Mouse (Mus musculus) liver, embryonic 16.5 days (tissue): ENCODE data around the gene Kri1. TPM values are rescaled to one million over a fixed set of nuclear protein-coding genes. Genes with fewer than 3 reads are reported as not detected.

Source experiments
- ATAC-seq: fragments of 200-750 bp; cut with Nextera tagmentation; 2 replicates; pipeline ENCODE4 v1.8.0; 2017; ENCODE audit warnings: low read depth, mild to moderate bottlenecking, moderate number of reproducible peaks, moderate library complexity
- H3K27ac ChIP-seq: fragments of 300-500 bp; sonication (generic); 2 replicates; pipeline ENCODE4 v1.5.1; 2014; ENCODE audit warnings: mild to moderate bottlenecking, low read length
- H3K27me3 ChIP-seq: fragments of 300-500 bp; sonication (generic); 2 replicates; pipeline ENCODE4 v1.6.1; 2014; ENCODE audit warnings: low read depth, low read length, mixed read lengths; ENCODE audit not compliant: control insufficient read depth, insufficient read depth
- H3K36me3 ChIP-seq: fragments of 300-500 bp; sonication (generic); 2 replicates; pipeline ENCODE4 v1.6.1; 2014; ENCODE audit warnings: mild to moderate bottlenecking; ENCODE audit not compliant: control insufficient read depth, insufficient read depth
- H3K4me1 ChIP-seq: fragments of 300-500 bp; sonication (generic); 2 replicates; pipeline ENCODE4 v1.6.1; 2014; ENCODE audit warnings: low read depth, low read length, mixed read lengths; ENCODE audit not compliant: control insufficient read depth
- H3K4me2 ChIP-seq: fragments of 300-500 bp; sonication (generic); 2 replicates; pipeline ENCODE4 v1.6.1; 2014; ENCODE audit warnings: low read depth, low read length, mixed read lengths
- H3K4me3 ChIP-seq: fragments of 300-500 bp; sonication (generic); 2 replicates; pipeline ENCODE4 v1.5.1; 2014; ENCODE audit warnings: low read depth, mild to moderate bottlenecking, low read length
- H3K9ac ChIP-seq: fragments of 300-500 bp; sonication (generic); 2 replicates; pipeline ENCODE4 v1.6.1; 2014; ENCODE audit warnings: low read depth, low read length
- H3K9me3 ChIP-seq: fragments of 300-500 bp; sonication (generic); replicated peaks from 2 replicates; pipeline ENCODE4 v1.6.1; 2016; ENCODE audit warnings: low read length; ENCODE audit not compliant: control insufficient read depth
- WGBS: fragments of 180-500 bp; shearing (Covaris S2); extraction: QIAGEN DNeasy Blood & Tissue Kit; methylation state at CpG from one replicate; pipeline ENCODE4 v1.1.7; 2014; ENCODE audit not compliant: insufficient replicate concordance; 5-methylcytosine and 5-hydroxymethylcytosine counted together
- polyA plus RNA-seq: library from polyadenylated mRNA; unstranded; fragments of >200 nt; fragmentation: Nextera tagmentation; extraction: Ambion mirVana; gene quantifications from 2 replicates; pipeline ENCODE4 v1.2.1, GENCODE M21; 2015

The Kri1 gene
- polyA plus RNA-seq, 1 experiment from 2014 or later, result 8.1 TPM

DNA sequence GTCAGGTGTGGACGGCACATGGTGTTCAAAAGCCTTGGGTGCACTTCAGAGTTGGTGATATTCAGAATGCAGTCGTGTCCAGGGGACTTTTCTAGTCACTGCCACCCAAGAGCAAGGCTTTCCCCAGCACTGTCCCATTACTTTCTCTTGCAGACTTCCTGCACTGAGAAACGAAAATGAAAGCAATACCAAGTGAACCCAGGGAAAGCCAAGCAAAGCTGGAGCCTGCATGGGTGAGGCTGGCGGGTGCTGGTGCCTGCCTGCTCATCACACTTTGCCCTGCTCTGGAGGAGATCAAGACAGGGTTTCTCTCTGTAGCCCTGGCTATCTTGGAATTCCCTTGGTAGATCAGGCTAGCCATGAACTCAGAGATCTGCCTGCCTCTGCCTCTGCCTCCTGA, 52.4 kb downstream of the Kri1 start:
- H3K36me3 ChIP-seq, result peaks cover 28% of the 10 kb centered on the region
- H3K27ac ChIP-seq, result no peak overlapping the region
- WGBS, result 70% methylated on average over 4 of the region's 4 CpGs
- no peak overlapping the region for H3K4me2 ChIP-seq
- no peaks in the 10 kb centered on the region for H3K27me3 ChIP-seq
- H3K4me3 ChIP-seq, result no peak overlapping the region
- no peaks in the 10 kb centered on the region for H3K9me3 ChIP-seq
- ATAC-seq, result no peak
- H3K4me1 ChIP-seq, result peaks cover 29% of the 10 kb centered on the region
- H3K9ac ChIP-seq, result no peak overlapping the region; the same call in 1 of the 2 replicates

DNA sequence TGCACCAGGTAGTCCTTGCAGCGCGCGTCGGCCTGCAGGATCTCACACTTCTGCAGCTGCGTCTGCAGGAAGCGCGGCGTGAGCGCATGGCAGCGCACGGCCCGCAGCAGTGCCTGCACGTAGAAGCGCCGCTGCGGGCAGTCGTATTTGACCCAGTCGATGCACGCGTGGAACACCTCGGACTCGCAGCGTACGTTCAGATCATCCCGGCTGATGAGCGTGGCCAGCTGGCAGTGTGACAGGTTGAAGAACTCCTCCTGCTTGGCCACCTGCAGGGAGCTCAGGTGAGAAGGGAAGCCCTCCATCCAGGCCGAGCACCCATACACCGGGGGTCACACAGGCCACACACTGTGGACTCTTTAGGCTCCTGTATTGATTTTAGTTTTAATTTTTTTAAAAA, 54.0 kb downstream of the Kri1 start:
- Histone ChIP-seq H3K27ac (no peak overlapping the region), H3K36me3 (peaks cover 38% of the 10 kb centered on the region)

DNA sequence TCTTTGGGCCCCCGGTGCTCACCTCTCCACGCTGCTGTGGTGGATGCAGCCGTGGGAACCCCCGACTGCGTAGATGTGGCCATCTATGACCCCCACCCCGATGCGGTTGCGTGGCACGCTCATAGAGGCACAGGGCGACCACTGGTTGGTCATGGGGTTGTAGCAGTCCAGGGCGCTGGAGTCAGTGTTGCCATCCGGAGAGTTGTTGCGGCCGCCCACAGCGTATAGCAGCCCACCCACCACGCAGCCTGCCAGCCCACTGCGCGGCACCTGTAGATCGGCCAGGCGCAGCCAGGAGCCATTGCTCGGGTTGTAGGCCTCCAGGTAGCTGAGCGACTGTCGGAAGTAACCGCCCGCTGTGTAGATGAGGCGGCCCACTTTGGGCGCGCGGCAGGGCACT, 54.4 kb downstream of the Kri1 start:
- Histone ChIP-seq H3K27me3 (no peaks in the 10 kb centered on the region), H3K4me2 (no peak overlapping the region), H3K9ac (no peak overlapping the region), H3K4me1 (peaks cover 26% of the 10 kb centered on the region), H3K4me3 (no peak overlapping the region), H3K27ac (no peak overlapping the region), H3K9me3 (no peaks in the 10 kb centered on the region), H3K36me3 (peaks cover 38% of the 10 kb centered on the region)
- ATAC-seq, result no peak
- 96% methylated on average over 29 of the region's 29 CpGs for WGBS

More for the DNA sequence above, 54.0 kb downstream of the Kri1 start:
- Histone ChIP-seq H3K27me3 (no peaks in the 10 kb centered on the region), H3K4me3 (no peak overlapping the region), H3K4me2 (no peak overlapping the region), H3K9me3 (no peaks in the 10 kb centered on the region), H3K9ac (no peak overlapping the region), H3K4me1 (peaks cover 23% of the 10 kb centered on the region)
- no peak for ATAC-seq
- 97% methylated on average over 28 of the region's 28 CpGs for WGBS

DNA sequence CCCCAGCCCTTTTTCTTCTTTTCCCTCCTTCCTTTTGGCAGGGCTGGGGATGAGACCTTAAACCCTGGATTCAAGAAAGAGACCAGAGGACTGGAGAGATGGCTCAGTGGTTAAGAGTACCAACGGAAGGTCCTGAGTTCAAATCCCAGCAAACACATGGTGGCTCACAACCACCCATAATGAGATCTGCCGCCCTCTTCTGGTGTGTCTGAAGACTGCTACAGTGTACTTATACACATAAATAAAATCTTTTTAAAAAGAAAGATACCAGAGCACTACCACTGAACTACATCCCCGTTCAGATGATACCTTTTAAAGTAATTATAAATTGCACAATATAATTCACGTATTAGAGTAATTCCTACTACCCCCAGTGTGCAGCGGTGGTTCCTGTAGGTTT, 54.9 kb downstream of the Kri1 start:
- peaks cover 38% of the 10 kb centered on the region for H3K36me3 ChIP-seq
- H3K9ac ChIP-seq, result no peak overlapping the region
- WGBS, result 78% methylated on average over 5 of the region's 5 CpGs
- peaks cover 29% of the 10 kb centered on the region for H3K4me1 ChIP-seq
- no peak overlapping the region for H3K4me3 ChIP-seq
- no peak for ATAC-seq
- no peaks in the 10 kb centered on the region for H3K27me3 ChIP-seq
- H3K4me2 ChIP-seq, result no peak overlapping the region
- no peaks in the 10 kb centered on the region for H3K9me3 ChIP-seq
- H3K27ac ChIP-seq, result no peak overlapping the region

DNA sequence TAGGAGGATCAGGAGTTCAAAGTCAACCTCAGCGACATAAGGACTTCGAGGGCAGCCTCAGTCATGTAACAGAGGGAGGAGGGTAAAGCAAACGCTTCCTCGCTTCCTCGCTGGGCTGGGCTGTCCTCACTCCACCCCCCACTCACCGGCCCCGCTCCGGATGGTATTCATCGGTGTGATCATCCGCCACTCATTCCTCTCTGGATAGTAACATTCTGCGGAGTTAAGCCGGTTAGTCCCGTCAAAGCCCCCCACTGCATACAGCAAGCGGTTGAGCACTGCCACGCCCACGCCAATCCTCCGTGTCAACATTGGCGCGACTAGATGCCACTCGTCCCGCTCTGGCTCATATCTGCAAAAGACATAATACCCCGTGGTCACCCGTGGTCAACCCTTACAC, 56.2 kb downstream of the Kri1 start:
- Histone ChIP-seq H3K4me3 (no peak overlapping the region), H3K36me3 (peaks cover 38% of the 10 kb centered on the region), H3K4me2 (no peak overlapping the region), H3K27me3 (no peaks in the 10 kb centered on the region), H3K9me3 (no peaks in the 10 kb centered on the region), H3K27ac (no peak overlapping the region), H3K9ac (no peak overlapping the region), H3K4me1 (peaks cover 25% of the 10 kb centered on the region)
- ATAC-seq, result no peak
- WGBS, result 62% methylated on average over 23 of the region's 23 CpGs

DNA sequence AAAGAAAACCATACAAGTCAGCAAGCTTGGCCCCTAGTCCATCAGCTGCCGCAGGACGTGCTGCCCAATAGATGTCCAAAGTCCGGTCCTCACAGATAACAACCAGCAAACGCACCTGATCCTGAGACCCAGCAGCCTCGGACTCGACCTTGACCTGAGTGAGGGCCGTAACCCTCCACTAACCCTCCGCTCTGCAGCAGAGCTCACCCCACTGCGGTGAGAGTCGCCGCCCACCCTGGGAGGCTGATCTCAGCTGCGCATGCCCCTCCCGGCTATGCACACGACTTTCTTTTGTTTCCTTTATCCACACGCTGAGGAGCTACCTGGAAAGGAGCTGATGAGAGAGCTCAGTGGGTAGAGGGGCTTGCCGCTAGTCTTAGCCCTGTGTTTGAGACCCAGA, 60.4 kb downstream of the Kri1 start:
- 17% methylated on average over 16 of the region's 16 CpGs for WGBS
- Histone ChIP-seq H3K27me3 (no peaks in the 10 kb centered on the region), H3K4me3 (peak overlapping the region; percentile 47), H3K9me3 (no peaks in the 10 kb centered on the region), H3K36me3 (peaks cover 21% of the 10 kb centered on the region), H3K4me1 (peaks cover 30% of the 10 kb centered on the region), H3K9ac (peak overlapping the region; percentile 51), H3K27ac (peak overlapping the region; percentile 62), H3K4me2 (peak overlapping the region; percentile 65)
- ATAC-seq, result peak; percentile 69

DNA sequence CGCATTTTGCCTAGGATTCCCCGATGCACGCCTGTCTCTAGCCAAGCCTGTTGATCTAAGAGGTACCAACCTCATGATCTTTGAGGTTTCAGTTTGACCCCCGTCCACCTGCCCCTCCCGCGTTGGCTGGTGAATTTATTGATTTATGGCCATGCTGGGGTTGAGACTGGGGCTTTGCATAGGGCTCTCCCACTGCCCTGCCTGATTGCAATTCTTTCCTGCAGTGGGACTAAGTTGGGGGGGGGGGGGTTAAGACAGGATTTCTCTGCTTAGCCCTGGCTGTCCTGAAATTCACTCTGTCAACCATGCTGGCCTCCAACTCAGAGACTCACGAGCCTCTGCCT, 62.4 kb downstream of the Kri1 start:
- 8% methylated on average over 7 of the region's 7 CpGs for WGBS
- Histone ChIP-seq H3K9me3 (no peaks in the 10 kb centered on the region), H3K4me3 (peak overlapping the region; percentile 48), H3K36me3 (peaks cover 10% of the 10 kb centered on the region), H3K4me2 (peak overlapping the region; percentile 61), H3K27me3 (no peaks in the 10 kb centered on the region), H3K4me1 (peaks cover 44% of the 10 kb centered on the region), H3K9ac (peak overlapping the region; percentile 33), H3K27ac (peak overlapping the region; percentile 31)
- no peak for ATAC-seq

DNA sequence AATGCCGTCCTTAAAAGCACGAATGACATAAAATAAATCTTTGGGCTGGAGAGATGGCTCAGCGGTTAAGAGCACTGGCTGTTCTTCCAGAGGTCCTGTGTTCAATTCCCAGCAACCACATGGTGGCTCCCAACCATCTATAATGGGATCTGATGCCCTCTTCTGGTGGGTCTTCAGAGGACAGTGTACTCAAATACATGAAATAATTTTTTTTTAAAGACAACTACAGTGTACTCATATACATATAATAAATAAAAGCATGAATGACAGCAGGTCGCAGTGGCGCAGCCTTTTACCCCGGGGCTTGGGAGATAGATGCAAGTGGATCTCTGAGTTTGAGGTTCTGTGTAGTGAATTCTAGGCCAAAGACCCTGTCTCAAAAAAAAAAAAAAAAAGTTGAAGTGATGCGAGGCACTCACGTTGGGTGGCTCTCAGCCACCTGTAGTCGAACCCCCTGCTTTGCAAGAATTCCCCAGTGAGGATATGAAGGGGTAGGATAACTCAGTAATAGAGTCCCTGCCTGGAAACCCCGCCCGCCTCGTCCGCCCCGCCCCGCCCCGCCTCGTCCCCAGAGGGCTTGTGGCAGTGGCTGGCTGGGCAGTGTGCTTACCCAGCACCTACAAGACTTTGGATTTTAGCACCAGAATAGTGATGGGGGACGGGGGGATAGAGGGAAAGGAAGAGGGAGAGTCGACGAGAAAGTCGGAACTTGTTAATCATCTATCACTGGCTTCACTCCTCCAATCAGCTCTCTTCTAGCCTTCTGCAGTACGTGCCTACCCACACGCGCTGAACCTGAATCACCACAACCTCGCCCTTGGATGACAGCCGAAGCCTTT, 63.0 kb downstream of the Kri1 start:
- Histone ChIP-seq H3K9me3 (no peaks in the 10 kb centered on the region), H3K9ac (peak overlapping the region; percentile 33), H3K27me3 (no peaks in the 10 kb centered on the region), H3K27ac (peak overlapping the region; percentile 31), H3K4me1 (peaks cover 48% of the 10 kb centered on the region), H3K4me3 (peak overlapping the region; percentile 48), H3K4me2 (peak overlapping the region; percentile 61), H3K36me3 (peaks cover 6% of the 10 kb centered on the region; the same call in 1 of the 2 replicates)
- ATAC-seq, result peak; percentile 57
- WGBS, result 16% methylated on average over 26 of the region's 26 CpGs

DNA sequence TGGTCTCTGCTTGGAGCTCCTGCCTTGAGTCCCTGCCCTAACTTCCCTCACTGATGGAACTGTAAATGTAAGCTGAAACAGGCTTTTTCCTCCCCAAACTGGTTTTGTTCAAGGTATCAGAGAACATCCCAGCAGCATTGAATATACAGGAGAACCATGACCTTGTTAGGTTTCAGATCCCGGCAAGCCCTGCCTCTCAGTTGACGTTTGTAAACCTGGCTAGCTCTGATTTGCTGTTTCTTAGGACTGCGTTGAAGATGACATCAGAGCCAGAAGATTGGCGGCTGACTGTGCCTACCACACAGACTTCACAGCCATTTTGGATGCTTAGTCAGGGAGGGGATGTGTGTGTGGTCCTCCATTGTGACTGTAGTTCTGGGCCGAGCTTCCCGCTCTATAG, 63.9 kb downstream of the Kri1 start:
- no peak overlapping the region for H3K27ac ChIP-seq
- ATAC-seq, result no peak
- H3K4me2 ChIP-seq, result no peak overlapping the region
- H3K9ac ChIP-seq, result no peak overlapping the region
- no peaks in the 10 kb centered on the region for H3K9me3 ChIP-seq
- 83% methylated on average over 6 of the region's 6 CpGs for WGBS
- H3K4me1 ChIP-seq, result peaks cover 47% of the 10 kb centered on the region
- H3K36me3 ChIP-seq, result no peaks in the 10 kb centered on the region
- H3K27me3 ChIP-seq, result no peaks in the 10 kb centered on the region
- H3K4me3 ChIP-seq, result no peak overlapping the region
